ENCODE assay signal across 23 mouse cellular contexts in the genomic region with DNA sequence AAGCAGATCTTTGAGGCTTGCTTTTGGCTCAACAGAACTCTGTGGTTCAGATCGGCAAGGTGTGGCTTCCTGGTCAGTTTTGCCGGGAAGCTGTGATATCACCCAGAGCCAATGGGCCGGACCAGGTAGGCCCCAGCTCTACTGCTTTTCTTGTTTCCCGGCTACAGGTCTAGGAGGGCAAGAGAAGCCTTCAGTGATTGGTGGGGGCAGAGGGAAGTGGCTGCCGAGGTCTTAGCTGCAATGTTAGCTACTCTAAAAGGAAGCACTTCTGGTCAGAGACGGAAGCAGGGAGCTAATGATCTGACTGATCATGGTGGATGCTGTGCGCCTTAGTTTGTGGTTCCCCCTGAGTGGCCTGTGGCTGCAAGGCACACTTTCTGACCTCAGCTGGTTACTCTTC.
DNase-seq lines count a peak whose midpoint lies in the region; ATAC-seq and TF ChIP-seq lines count a peak whose summit lies in the region.
"Had no signal": no experiment of that assay in that cellular context is flagged by ENCODE, and none has a peak within 500 bp of the region (broad histone marks: within the 10 kb centered on the region; RNA-seq: fewer than 3 reads in every experiment).

No protein-coding gene starts in this region.

- no peak for DNase-seq in gastrocnemius, adult 2 months
- DNase-seq in gastrocnemius, postnatal 14 days, result no peak
- peak; percentile 52 for DNase-seq in 416B (ENCODE audit: low read depth)
- DNase-seq in thymus, postnatal 14 days, result no peak
- DNase-seq in hindbrain, postnatal 0 days (ENCODE audit: low spot score), result no peak
- DNase-seq: adrenal gland, adult 2 months; cerebellum, adult 2 months; cerebellum, postnatal 25 days; embryo, embryonic 11 days; left cerebral cortex, postnatal 4 days; lung, postnatal 4 days; thymus, postnatal 25 days had no signal

- no peaks in the 10 kb centered on the region for H3K36me3 ChIP-seq in intestine, embryonic 15.5 days
- no peaks in the 10 kb centered on the region for H3K36me3 ChIP-seq in myocyte (ENCODE audit: control insufficient read depth, insufficient read depth)
- H3K36me3 ChIP-seq in hindbrain, embryonic 13.5 days, result no peaks in the 10 kb centered on the region; the same call in 1 of the 2 replicates
- H3K36me3 ChIP-seq in hindbrain, postnatal 0 days (ENCODE audit: insufficient read depth, low read length), result no peaks in the 10 kb centered on the region
- H3K36me3 ChIP-seq: embryonic facial prominence, embryonic 13.5 days; forebrain, embryonic 12.5 days; heart, embryonic 10.5 days; limb, embryonic 15.5 days had no signal

- H3ac ChIP-seq in myocyte (ENCODE audit: control insufficient read depth, insufficient read length), result no peak overlapping the region

- no peak for TF ChIP-seq POLR2A in myocyte (IDR thresholded peaks at IDR 0.05; ENCODE audit: insufficient read length, low read depth)

- no peaks in the 10 kb centered on the region for H3K27me3 ChIP-seq in intestine, embryonic 15.5 days (replicated peaks)
- H3K27me3 ChIP-seq in myocyte (ENCODE audit: control insufficient read depth, insufficient read depth, insufficient read length), result no peaks in the 10 kb centered on the region
- H3K27me3 ChIP-seq in hindbrain, embryonic 13.5 days, result no peaks in the 10 kb centered on the region
- no peaks in the 10 kb centered on the region for H3K27me3 ChIP-seq in hindbrain, postnatal 0 days (ENCODE audit: insufficient read depth, low read length)
- H3K27me3 ChIP-seq: embryonic facial prominence, embryonic 13.5 days; forebrain, embryonic 12.5 days; limb, embryonic 15.5 days had no signal

- ATAC-seq in intestine, embryonic 15.5 days, result no peak
- no peak for ATAC-seq in hindbrain, embryonic 13.5 days (ENCODE audit: low FRiP score)
- ATAC-seq in hindbrain, postnatal 0 days, result no peak
- ATAC-seq: CD4-positive, CD25-positive, alpha-beta regulatory T cell, adult 4 months had no signal

- no peak overlapping the region for H3K9ac ChIP-seq in intestine, embryonic 15.5 days
- no peak overlapping the region for H3K9ac ChIP-seq in hindbrain, embryonic 13.5 days
- H3K9ac ChIP-seq in hindbrain, postnatal 0 days (replicated peaks; ENCODE audit: low read length), result no peak overlapping the region
- H3K9ac ChIP-seq: embryonic facial prominence, embryonic 13.5 days; forebrain, embryonic 12.5 days; limb, embryonic 15.5 days had no signal

- H3K79me2 ChIP-seq in myocyte (ENCODE audit: control insufficient read depth, insufficient read depth), result peaks cover 24% of the 10 kb centered on the region

- peaks cover 31% of the 10 kb centered on the region for H3K4me1 ChIP-seq in intestine, embryonic 15.5 days (replicated peaks)
- H3K4me1 ChIP-seq in hindbrain, embryonic 13.5 days (replicated peaks), result peaks cover 17% of the 10 kb centered on the region
- peaks cover 13% of the 10 kb centered on the region; the same call in 1 of the 2 replicates for H3K4me1 ChIP-seq in hindbrain, postnatal 0 days (ENCODE audit: insufficient read depth, low read length)

- H3K27ac ChIP-seq in gastrocnemius, adult 2 months, result peak overlapping the region; percentile 8; the same call in 1 of the 2 replicates
- H3K27ac ChIP-seq in intestine, embryonic 15.5 days, result peak overlapping the region; percentile 18; the same call in 1 of the 2 replicates
- H3K27ac ChIP-seq in hindbrain, embryonic 13.5 days, result no peak overlapping the region
- H3K27ac ChIP-seq in hindbrain, postnatal 0 days, result no peak overlapping the region
- H3K27ac ChIP-seq: embryonic facial prominence, embryonic 13.5 days; forebrain, embryonic 12.5 days; heart, embryonic 10.5 days; hindbrain, embryonic 10.5 days; limb, embryonic 15.5 days had no signal

- no peak for TF ChIP-seq CTCF in gastrocnemius, adult 2 months (IDR thresholded peaks at IDR 0.05)
- no peak for TF ChIP-seq CTCF in hindbrain, postnatal 0 days (IDR thresholded peaks at IDR 0.05; ENCODE audit: low read depth)

- H3K4me3 ChIP-seq in gastrocnemius, adult 2 months, result no peak overlapping the region
- H3K4me3 ChIP-seq in intestine, embryonic 15.5 days (replicated peaks), result no peak overlapping the region
- H3K4me3 ChIP-seq in myocyte, result no peak overlapping the region
- H3K4me3 ChIP-seq in hindbrain, embryonic 13.5 days, result no peak overlapping the region
- H3K4me3 ChIP-seq in hindbrain, postnatal 0 days (ENCODE audit: low read length), result no peak overlapping the region
- H3K4me3 ChIP-seq: embryonic facial prominence, embryonic 13.5 days; erythroblast, embryonic 14.5 days; forebrain, embryonic 12.5 days; heart, embryonic 10.5 days; hindbrain, embryonic 10.5 days; limb, embryonic 15.5 days had no signal

- H3K4me2 ChIP-seq in intestine, embryonic 15.5 days (replicated peaks), result no peak overlapping the region
- peak overlapping the region; percentile 18 for H3K4me2 ChIP-seq in myocyte (ENCODE audit: low read depth)
- no peak overlapping the region for H3K4me2 ChIP-seq in hindbrain, embryonic 13.5 days
- H3K4me2 ChIP-seq in hindbrain, postnatal 0 days (ENCODE audit: low read depth, low read length), result no peak overlapping the region
- H3K4me2 ChIP-seq: embryonic facial prominence, embryonic 13.5 days; forebrain, embryonic 12.5 days; limb, embryonic 15.5 days; midbrain, embryonic 11.5 days had no signal

- WGBS in intestine, embryonic 15.5 days, result 61% methylated on average over 7 of the region's 7 CpGs
- WGBS in hindbrain, embryonic 13.5 days, result 86% methylated on average over 7 of the region's 7 CpGs
- WGBS in hindbrain, postnatal 0 days, result 84% methylated on average over 7 of the region's 7 CpGs

- intact Hi-C loops in gastrocnemius, adult 2 months (cut with DNase I), result no loop called here
- intact Hi-C loops in gastrocnemius, postnatal 14 days (cut with DNase I; ENCODE audit: low total_unique reads), result no loop called here

- H3K9me3 ChIP-seq in intestine, embryonic 15.5 days, result no peaks in the 10 kb centered on the region
- no peaks in the 10 kb centered on the region for H3K9me3 ChIP-seq in hindbrain, embryonic 13.5 days
- H3K9me3 ChIP-seq in hindbrain, postnatal 0 days (ENCODE audit: low read length), result no peaks in the 10 kb centered on the region
- H3K9me3 ChIP-seq: embryonic facial prominence, embryonic 13.5 days; forebrain, embryonic 12.5 days; heart, embryonic 10.5 days; hindbrain, embryonic 10.5 days; limb, embryonic 15.5 days had no signal

TF ChIP-seq in myocyte, 11 proteins besides CTCF, POLR2A, EP300 and RAD21:
- TF ChIP-seq CEBPB (IDR thresholded peaks at IDR 0.05; ENCODE audit: insufficient read depth, poor library complexity, severe bottlenecking), result no peak
- no peak for TF ChIP-seq REST (IDR thresholded peaks at IDR 0.05; ENCODE audit: insufficient read depth, insufficient read length)
- no peak for TF ChIP-seq MAX (IDR thresholded peaks at IDR 0.05; ENCODE audit: low read depth)
- TF ChIP-seq USF1 (IDR thresholded peaks at IDR 0.05; ENCODE audit: low read depth), result no peak

Comparison
In these comparisons a context has a peak if more than half of its experiments do, and no peak if none do; other contexts are left out.
1. H3K27ac ChIP-seq: peak in gastrocnemius, adult 2 months (single experiment) and intestine, embryonic 15.5 days (single experiment); none in hindbrain, embryonic 13.5 days (single experiment) and hindbrain, postnatal 0 days (single experiment).